Mouse (Mus musculus): ENCODE data around the gene Cox6b1. TPM values are rescaled to one million over a fixed set of nuclear protein-coding genes. Genes with fewer than 3 reads are reported as not detected.

The Cox6b1 gene
- total RNA-seq, 2 experiments from 2014 or later, result 1,738 to 1,902 TPM

DNA sequence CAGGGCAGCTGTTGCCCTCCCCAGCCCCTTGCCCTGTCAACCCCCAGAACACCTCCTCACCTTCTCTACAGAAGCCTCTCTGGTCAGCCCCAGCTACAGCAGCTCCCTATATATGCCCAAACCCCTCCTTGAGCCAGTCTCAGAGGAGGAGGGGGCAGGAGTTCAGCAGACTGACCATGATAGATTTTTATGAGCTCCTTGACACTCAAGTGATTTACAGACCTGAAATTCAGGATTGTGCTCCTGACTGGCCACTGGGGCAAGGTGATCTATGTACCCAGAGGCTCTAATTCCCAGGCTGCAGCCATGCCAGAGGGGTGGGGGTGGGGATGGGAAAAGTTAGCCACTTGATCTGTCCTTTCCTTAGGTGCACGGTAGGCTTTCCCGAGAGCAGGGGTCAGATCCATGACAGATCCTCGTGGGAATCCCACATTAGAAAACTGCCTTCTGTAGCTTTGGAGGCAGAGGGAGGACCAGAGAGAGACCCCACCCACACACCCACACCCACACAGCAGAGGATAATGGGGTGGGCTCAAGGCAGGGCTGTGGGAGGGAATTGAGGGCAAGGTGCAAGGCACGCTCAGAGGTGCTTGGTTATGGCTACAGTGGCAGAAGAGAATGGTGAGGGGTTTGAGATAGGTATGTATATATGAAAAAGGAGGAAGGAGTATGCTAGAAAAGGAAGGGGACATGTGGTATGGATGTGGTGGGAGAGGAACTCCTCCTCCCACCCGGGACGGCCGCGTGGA, 13.1 kb downstream of the Cox6b1 start, which contains the start of gene Upk1a:
Gene Upk1a, minus strand, starts transcription at position 194 of the 749 bp plus-strand sequence.
- no peak for DNase-seq
- intact Hi-C loops (cut with DNase I), result no loop called here

GRCm38 (mm10) chr7:30610043-30610442, 15.9 kb downstream of the Cox6b1 start:
- intact Hi-C loops (cut with DNase I), result loop anchor here (2.0 kb wide), 1 partner anchor 19 kb away; no protein-coding TSS in a partner anchor
- no peak for DNase-seq

DNA sequence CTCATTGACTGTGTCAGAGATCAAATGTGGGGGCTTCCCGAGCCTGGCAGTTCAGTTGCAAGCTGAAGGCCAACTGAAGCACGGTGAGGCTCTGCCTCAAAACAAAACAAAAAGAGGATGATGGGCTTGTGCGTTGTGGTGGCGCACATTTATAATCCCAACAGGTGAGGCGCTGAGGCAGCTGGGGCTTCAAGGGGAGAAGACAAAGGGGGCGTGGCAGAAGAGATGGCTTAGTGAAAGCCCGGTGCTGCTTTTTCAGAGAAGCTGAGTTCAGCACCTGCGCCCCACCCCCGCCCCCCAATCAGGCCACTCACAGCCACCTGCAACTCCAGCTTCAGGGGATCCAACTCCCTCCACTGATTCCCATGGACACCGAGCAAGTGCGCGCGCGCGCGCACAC, 17.5 kb downstream of the Cox6b1 start:
- no peak for DNase-seq
- intact Hi-C loops (cut with DNase I), result no loop called here

DNA sequence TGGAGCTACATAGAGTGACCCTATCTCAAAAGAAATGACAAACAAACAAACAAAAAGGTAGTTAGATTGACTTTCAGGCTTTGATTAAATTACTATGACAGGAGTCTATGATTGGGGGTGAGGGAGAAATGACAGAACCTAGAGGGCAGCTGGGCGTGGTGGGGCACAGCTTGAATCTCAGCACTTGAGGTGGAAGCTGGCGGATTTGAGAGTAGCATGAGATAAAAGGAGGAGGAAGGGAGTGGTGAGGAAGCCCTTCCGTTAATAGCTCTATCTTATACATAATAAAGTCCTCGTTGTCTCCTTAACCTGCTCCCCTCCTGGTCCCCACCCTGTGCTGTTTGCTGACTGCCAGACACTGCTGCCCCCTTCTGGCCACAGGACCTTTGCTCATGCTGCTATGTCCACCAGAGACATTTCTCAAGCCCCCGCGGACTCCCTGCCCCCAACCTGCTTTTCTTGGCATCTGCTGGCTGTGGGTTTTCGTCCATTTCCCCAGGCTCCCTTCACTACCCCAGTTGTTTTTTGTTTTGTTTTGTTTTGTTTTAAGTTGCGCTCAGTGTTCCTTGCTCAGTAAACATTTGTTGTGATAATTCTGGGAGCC, 18.1 kb downstream of the Cox6b1 start:
- intact Hi-C loops (cut with DNase I), result no loop called here
- peak in 1 of 2 experiments; percentile 26 for DNase-seq

DNA sequence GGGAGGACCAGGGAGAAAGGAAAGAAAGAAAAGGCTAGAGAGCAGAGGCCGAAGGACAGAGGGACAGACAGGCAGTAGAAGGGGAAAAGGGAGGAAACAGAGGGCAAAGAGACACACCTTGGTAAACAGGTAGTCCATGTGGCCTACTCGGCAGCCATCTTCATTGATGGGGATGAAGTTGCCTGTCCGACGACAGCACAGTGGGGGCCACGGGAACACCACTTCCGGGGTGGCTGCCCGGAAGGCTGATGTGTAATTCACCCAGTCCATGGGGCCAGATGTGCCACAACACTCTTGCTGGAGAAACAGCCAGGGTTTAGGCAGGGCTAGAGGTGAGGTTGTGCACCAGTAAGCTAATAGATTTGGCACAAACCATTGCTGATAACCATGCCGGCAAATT, 21.0 kb downstream of the Cox6b1 start:
- intact Hi-C loops (cut with DNase I), result no loop called here
- no peak for DNase-seq

DNA sequence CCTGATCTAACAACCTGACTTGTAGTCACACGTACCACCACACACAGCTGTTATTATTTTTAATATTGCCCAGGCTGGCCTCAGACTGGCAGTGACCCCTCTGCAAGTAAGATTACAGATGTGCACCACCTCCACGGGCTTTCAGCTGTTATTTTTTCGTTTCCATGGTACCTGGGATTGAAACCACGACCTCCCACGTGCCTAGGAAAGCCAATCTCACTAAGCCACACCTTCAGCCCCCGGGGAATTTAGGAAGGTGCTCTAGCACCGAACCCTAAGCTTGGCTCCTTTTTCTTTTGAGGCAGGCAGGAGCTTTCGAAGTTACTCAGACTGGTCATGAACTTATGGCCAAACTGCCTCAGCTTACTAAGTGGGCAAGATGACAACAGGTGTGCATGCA, 21.5 kb downstream of the Cox6b1 start:
- DNase-seq, result no peak
- intact Hi-C loops (cut with DNase I), result no loop called here

- intact Hi-C loops (cut with DNase I), result no loop called here
- DNase-seq, result no peak
Observed at GRCm38 (mm10) chr7:30602583-30602982, 23.4 kb downstream of the Cox6b1 start.

DNA sequence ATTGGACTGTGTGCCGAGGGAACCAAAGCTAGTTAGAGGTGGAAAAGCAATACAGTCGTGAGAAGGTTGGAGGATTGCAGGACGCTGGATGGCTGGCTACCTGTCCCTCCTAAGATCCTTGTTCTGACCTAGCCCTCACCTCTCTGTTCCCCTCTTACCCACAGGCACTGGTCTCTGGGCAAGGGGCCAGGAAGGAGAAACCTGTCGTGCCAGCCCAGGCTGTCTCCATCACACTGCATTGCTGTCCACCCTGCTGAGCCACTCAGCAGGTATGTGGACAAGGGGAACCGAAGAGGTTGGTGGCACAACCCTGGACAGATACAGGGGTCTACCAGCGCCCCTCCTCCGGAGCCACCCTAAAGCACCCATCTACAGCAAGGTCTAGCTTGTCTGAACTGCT, 25.3 kb downstream of the Cox6b1 start:
- intact Hi-C loops (cut with DNase I), result no loop called here
- DNase-seq, result no peak

DNA sequence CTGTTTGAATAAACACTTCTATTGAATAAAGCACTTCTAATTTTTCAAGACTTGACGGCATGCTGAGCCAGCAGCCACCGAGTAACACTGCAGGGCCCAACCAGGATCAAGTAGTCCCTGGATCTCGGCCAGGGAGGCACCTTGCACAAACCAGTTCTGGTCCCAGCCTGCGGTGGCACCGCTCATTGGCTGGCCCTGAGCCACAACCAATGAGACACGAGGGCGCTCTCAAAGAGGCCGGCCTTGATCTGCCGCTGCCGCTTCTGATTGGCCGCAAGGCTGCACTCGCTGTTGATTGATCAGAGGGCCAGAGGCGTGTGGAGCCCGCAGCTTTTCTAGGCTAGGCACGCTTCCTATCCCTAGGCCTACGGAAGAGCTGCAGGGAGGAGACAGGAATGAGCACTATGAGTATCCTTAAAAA, 26.0 kb downstream of the Cox6b1 start:
- peak; percentile 61 to 64 for DNase-seq
- intact Hi-C loops (cut with DNase I), result no loop called here

GRCm38 (mm10) chr7:30598786-30599185, 27.2 kb downstream of the Cox6b1 start, which contains the start of gene Zbtb32:
TSS of gene Zbtb32 (minus strand) at chr7:30598909.
- no peak for DNase-seq
- intact Hi-C loops (cut with DNase I), result no loop called here

DNA sequence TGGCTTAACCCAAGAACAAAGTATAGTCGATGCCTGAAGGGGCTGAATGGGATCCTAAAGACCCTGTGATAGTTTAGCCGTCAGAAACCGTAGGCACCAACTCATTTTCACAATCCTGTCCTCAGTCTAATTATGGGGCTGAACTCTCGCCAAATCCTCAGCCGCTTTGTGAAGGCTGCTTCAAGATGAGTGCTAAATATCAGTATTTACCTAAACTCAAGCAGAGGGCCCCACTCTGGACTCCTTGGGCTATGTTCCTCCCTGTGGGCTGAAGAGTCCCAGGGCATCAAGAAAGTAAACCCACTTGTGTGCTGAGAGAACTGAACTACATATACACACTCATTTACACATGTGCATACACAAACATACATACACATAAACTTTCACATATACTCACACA, 29.1 kb downstream of the Cox6b1 start:
- intact Hi-C loops (cut with DNase I), result no loop called here
- DNase-seq, result no peak

- no peak for DNase-seq
- intact Hi-C loops (cut with DNase I), result no loop called here
Observed at GRCm38 (mm10) chr7:30596093-30596492, 29.9 kb downstream of the Cox6b1 start.

- no peak for DNase-seq
- intact Hi-C loops (cut with DNase I), result loop anchor here (5.0 kb wide), 1 partner anchor 268 kb away; the partner anchor contains the start of gene Ffar1
Observed at GRCm38 (mm10) chr7:30594510-30595024, 31.4 kb downstream of the Cox6b1 start.

DNA sequence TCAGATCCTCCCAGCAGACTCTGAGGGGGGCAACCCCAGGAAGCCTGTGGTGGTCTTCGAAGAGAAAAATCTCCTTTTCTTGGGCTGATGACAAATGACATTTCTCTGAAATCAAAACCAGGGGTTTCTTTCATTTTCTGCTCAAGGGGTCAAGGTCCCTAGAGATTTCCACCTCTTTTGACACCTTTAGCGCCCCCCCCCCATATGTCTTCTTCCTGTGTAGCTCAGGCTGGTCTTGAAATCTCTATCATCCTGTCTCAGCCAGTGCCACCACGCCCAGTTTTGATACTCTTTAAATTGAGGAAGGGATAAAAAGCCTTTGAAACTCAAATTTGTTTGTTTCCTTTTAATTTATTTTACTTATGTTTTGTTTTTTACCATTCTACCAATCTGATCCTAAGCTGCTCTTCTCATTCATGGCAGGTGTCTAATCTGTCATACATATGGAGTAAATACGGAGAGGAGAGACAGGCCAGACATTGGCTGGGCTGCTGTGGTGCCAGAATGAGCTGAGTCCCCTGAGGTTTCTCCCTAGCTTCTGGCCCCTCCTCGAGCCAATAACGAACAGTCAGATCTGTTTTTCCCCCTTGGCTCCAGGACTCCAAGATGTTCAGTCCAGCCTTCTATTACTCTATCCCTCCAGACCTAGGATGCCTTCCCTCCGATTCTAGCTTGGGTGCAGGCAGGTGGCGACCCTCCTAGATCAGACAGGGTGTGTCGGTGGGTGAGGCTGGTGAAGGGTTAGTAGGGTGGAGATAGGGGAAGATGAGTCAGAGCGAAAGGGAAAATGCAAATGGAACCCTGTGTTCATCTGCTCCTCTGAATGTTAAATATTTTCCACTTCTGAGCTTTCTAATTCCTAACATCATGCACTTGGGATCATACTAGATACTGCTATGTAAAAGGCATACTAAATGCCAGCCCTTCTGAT, 32.1 kb downstream of the Cox6b1 start:
- intact Hi-C loops (cut with DNase I), result loop anchor here (5.0 kb wide), 1 partner anchor 268 kb away; the partner anchor contains the start of gene Ffar1
- DNase-seq, result no peak

DNA sequence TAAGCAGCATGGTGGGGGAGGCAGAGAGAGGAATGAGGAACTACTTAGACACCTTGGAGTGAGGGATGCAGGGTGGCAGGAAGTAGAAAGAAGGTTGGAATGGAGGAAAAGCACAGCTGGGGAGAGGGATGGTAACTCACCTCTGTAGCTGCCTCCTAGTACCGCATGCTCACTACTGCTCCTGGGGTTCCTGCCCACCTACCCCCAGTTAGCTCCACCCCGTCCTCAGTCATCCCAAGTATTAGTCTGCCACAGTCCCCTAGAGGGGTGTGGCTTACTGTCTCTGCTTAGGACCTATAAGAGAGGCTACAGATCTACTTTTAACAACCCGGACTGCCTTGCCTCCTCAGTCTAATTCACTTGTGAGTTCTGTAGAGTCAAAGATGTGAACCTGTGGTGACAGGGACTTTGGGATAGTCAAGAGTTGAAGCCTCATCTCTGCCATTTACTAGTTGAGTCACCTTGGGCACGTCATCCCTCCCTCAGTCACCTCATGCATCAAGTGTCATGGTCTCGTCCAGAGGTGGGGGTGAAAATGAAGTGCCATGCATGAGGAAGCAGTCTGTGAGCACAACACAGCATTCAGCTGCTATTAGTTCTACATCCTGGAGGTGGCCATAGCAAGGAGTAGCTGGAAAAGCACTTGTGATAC, 33.1 kb downstream of the Cox6b1 start:
- intact Hi-C loops (cut with DNase I), result loop anchor here (5.0 kb wide), 1 partner anchor 269 kb away; the partner anchor contains the start of gene Ffar1
- DNase-seq, result no peak

DNA sequence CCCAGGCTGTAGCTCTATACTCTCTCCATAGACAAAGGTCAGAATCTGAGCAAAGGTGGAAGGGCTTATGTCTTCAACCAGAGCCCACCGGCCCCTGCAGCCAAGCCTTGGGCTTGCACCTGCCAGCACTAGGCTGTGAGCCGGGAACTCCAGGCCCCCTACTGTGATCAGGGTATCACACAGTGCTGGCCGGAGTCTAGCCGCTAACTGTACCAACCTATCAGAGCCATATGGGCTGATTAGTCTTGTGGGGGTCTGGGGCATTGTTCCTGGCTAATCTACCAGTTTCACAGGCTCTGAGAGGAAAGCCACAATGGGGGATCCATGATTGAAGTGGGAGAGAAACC, 34.4 kb downstream of the Cox6b1 start:
- intact Hi-C loops (cut with DNase I), result loop anchor here (2.0 to 5.0 kb wide), 2 partner anchors 19 to 271 kb away; partner anchors contain the start of gene Ffar1

GRCm38 (mm10) chr7:30590927-30591604, 34.9 kb downstream of the Cox6b1 start:
- no peak for DNase-seq
- intact Hi-C loops (cut with DNase I), result loop anchor here (2.0 to 5.0 kb wide), 2 partner anchors 20 to 271 kb away; partner anchors contain the start of gene Ffar1

More for the DNA sequence above, 34.4 kb downstream of the Cox6b1 start:
- no peak for DNase-seq

- intact Hi-C loops (cut with DNase I), result loop anchor here (1.0 to 5.0 kb wide), 3 partner anchors 21 to 273 kb away; partner anchors contain the start of gene Ffar1
- peak; percentile 76 to 84 for DNase-seq
Observed at GRCm38 (mm10) chr7:30589435-30590301, 36.3 kb downstream of the Cox6b1 start.

All from gastrocnemius, postnatal 36 days (tissue).